Mouse (Mus musculus) right cerebral cortex, postnatal 36 days (tissue): Measurements from ENCODE around the gene Snorc.

Source experiments
- DNase-seq, 2 experiments: peaks; one replicate each; pipeline ENCODE4 v3.0.0; 2022; ENCODE audit warnings: low spot score in 2 of 2, mixed read lengths in 1 of 2

Gene Snorc

DNA sequence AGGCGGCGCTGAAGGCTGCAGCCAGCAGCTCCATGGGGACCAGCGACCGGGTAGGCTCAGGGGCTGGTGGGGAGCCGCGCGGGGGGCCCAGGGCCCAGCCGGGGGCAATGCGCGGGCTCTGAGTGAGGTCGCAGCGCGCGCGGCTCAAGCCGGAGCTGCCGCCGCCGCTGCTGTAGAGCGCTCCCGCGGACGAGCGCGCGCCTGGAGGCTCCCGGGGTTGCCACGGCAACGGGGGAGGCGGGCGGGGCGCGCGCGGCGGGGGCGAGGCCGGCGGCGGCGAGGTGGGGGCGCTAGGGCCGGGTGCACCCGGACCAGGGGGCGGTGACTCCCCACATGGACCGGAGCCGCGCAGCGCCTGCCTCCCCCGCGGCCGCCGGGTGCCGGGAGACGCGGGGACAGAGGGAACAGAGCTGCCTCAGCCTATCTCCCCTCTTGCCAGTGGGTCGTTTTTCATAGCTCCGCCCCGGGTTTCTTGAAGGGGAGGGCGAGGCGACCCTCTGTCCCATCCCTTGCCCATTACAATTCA lies 40.2 kb downstream of the Snorc start:
- DNase-seq, result peak; percentile 49 to 52

DNA sequence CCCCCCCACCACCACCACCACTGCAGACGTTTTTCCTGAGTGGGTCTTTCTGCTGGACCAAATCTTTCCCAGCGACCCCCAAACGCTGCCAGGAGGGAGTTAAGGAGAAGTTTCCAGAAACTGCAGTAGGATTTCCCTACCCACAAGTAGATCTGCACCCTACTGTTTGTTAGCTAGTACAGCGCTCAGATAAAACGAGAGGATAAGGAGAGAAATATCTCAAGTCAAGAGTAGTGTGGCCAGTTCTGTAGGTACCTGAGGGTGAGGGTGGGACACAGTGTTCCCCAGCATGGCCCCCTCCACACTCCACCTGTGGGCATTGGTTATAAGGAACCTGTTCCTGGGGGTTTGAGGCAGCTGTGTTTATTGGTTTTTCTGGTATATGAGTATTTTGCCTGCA lies 40.8 kb downstream of the Snorc start:
- DNase-seq, result no peak

GRCm38 (mm10) chr1:87520467-87520866 lies 50.4 kb downstream of the Snorc start:
- DNase-seq, result no peak

GRCm38 (mm10) chr1:87521523-87521922 lies 51.5 kb downstream of the Snorc start:
- DNase-seq, result no peak

DNA sequence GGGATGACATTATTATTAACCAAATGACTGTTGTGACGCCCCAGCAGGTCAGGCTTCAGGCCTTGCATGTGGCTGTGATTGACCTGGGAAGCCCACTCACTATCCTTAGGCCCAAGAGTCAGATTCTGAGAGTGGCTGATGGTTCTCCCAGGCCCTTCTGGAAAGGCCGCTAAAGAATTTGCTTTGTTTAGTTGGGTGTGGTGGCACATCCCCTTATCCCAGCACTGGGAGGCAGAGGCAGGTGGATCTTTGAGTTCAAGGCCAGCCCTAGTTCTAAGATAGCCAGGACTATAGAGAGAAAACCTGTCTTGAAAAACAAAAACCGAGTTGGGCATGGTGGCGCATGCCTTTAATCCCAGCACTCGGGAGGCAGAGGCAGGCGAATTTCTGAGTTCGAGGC lies 55.0 kb downstream of the Snorc start:
- DNase-seq, result no peak
